Mouse (Mus musculus) common myeloid progenitor, adult 5-6 weeks (primary cell): ENCODE measurements around the gene Draxin. TPM values are rescaled to one million over a fixed set of nuclear protein-coding genes. Genes with fewer than 3 reads are reported as not detected.

Experiments
- ATAC-seq: replicated peaks from 2 replicates; pipeline ENCODE4 v1.8.0; 2016; ENCODE audit warnings: low read depth, mild to moderate bottlenecking, moderate TSS enrichment, inconsistent platforms; ENCODE audit not compliant: poor library complexity, severe bottlenecking
- total RNA-seq: library from RNA; stranded (forward); fragments of 200-1000, 187-1606 nt; gene quantifications from 2 replicates; pipeline ENCODE4 v1.2.3, GENCODE M21; 2017

Gene Draxin
- total RNA-seq, 1 experiment from 2014 or later, result 0.09 TPM

GRCm38 (mm10) chr4:148087091-148087906 is 43.2 kb downstream of the Draxin start:
- ATAC-seq, result no peak

GRCm38 (mm10) chr4:148085907-148086305 is 44.6 kb downstream of the Draxin start:
- ATAC-seq, result no peak

GRCm38 (mm10) chr4:148085131-148085906 is 45.2 kb downstream of the Draxin start:
- no peak for ATAC-seq

GRCm38 (mm10) chr4:148084261-148084714 is 46.2 kb downstream of the Draxin start:
- ATAC-seq, result no peak

GRCm38 (mm10) chr4:148083176-148083899 is 47.2 kb downstream of the Draxin start:
- ATAC-seq, result peak; percentile 53

GRCm38 (mm10) chr4:148082257-148083044 is 48.0 kb downstream of the Draxin start:
- ATAC-seq, result peak; percentile 47

GRCm38 (mm10) chr4:148081201-148081600 is 49.3 kb downstream of the Draxin start:
- ATAC-seq, result no peak

GRCm38 (mm10) chr4:148080597-148080973 is 49.9 kb downstream of the Draxin start:
- ATAC-seq, result no peak

- no peak for ATAC-seq
These were observed 50.4 kb downstream of the Draxin start for GRCm38 (mm10) chr4:148079944-148080596.

- ATAC-seq, result no peak
These were observed 51.3 kb downstream of the Draxin start for GRCm38 (mm10) chr4:148079212-148079611.

GRCm38 (mm10) chr4:148075881-148076280 is 54.6 kb downstream of the Draxin start:
- no peak for ATAC-seq

- ATAC-seq, result peak; percentile 61
These were observed 55.2 kb downstream of the Draxin start for GRCm38 (mm10) chr4:148075259-148075658.

GRCm38 (mm10) chr4:148074521-148075189 is 55.8 kb downstream of the Draxin start:
- ATAC-seq, result peak; percentile 59

- ATAC-seq, result no peak
These were observed 59.0 kb downstream of the Draxin start for GRCm38 (mm10) chr4:148071508-148071907.

- ATAC-seq, result peak; percentile 59
These were observed 60.8 kb downstream of the Draxin start for GRCm38 (mm10) chr4:148069602-148070218.

GRCm38 (mm10) chr4:148067346-148067745 is 63.2 kb downstream of the Draxin start:
- no peak for ATAC-seq

- ATAC-seq, result no peak
These were observed 64.1 kb downstream of the Draxin start for GRCm38 (mm10) chr4:148066401-148066744.

GRCm38 (mm10) chr4:148065702-148066400 is 64.6 kb downstream of the Draxin start:
- no peak; the same call in 1 of the 2 replicates for ATAC-seq
